Mouse (Mus musculus) C3H10T1/2 (cell line): Measurements from ENCODE around the gene Rnf8. TPM values are rescaled to one million over a fixed set of nuclear protein-coding genes. Genes with fewer than 3 reads are reported as not detected.

Experiments used
- polyA plus RNA-seq, 2 experiments: library from polyadenylated mRNA; unstranded; fragments of >200 nt; fragmentation: generic; extraction: Trizol; gene quantifications; one replicate each; pipeline ENCODE4 v1.2.1; 2012; ENCODE audit warnings: missing spikeins in 2 of 2

Gene Rnf8
- 10 to 100 TPM; 11.1 to 28.3 TPM for polyA plus RNA-seq

DNA sequence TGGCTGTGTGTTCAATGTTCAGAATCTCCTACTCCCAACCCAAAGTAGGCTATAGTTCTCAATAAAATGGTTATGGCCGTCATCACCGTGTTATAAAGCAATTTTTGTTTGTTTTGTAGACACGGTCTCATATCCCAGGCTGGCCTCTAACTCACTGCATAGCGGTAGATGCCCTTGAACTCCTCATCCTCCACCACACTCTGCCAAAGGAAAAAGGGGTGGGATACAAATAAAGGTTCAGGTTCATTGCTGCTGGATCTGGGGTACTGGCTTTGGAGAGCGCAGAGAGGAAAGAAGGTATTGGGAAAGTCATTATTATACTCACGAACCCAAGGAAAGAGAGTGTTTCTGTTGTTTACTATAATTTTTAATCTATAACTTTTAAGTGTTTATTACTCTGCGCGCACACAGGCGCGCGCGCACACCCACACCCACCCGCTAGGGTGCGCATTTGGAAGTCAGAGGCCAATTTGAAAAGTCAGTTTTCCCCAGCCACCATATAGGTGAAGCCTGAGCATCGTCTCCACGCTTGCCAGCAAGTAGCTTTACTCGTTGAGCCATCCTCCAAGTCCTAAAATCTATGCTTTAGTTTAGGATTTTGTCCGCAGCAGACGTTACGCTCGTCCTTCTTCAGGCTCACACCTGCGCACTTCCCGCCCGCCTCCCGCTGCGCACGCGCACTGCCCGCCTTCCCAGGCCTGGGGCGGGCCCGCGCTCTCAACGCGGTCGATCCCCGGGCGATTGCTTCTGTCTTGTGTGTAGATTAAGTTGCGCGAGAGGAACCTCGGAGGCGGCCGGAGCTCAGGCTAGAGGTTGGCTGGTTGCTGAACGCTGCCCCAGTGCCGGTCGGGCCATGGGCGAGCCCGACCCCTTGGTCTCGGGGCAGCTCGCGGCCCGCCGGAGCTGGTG lies at the start of gene Rnf8, which contains the start of gene Gm28043:
Rnf8 (plus strand) TSS at position 676 of the 909 bp plus-strand sequence.
Gm28043 (plus strand) TSS at position 762 of the 909 bp plus-strand sequence.

DNA sequence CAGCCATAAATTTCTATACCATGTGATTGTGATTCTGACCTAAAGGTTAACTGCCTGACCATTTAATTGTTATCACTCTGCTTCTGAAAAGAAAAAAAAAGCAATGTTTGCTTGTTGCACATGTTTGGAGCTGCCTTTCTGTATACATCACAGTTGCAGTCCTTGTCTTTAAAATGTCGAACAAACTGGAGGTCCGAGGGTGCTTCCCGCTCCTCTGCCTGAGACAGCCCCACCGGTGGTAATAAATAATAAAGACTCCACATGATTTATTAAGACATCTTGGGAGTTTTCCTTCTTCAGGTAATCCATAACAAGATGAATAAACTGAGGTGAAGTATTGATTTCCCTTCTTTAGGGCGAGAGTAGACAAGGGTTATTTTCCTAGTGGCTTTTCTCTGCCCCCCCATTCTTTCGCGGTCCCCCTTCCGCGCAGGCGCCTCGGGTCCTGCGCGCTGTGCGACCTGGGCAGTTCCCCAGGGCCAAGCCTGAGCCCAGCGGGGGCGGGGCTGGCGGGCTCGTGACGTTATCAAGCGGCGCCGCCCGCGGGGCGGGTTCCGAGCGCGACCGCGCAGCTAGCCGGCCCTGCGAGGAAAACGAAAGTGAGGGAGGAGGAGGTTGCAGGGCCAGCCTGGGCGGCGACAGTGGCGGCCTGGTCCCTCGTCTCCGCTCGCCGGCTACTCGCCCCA lies 45.6 kb downstream of the Rnf8 start, which contains the start of gene Cmtr1:
Cmtr1 (plus strand) TSS at position 520 of the 686 bp plus-strand sequence.

Other genes with a start within 250 kb of the Rnf8 start
- 1 to 10 TPM; 2.5 to 4.2 TPM for gene Pim1, start 124.0 kb upstream of the Rnf8 start, polyA plus RNA-seq
- not detected for gene Gm17657, start 65.2 kb upstream of the Rnf8 start, polyA plus RNA-seq
- gene Tbc1d22b, start 65.0 kb upstream of the Rnf8 start, polyA plus RNA-seq: 10 to 100 TPM in 1 of 2 experiments, 1 to 10 TPM in 1; 5.3 to 12.6 TPM
- gene Tmem217, start 62.4 kb upstream of the Rnf8 start, polyA plus RNA-seq: under 1 TPM in 1 of 2 experiments, not detected in 1; 0.05 TPM
- gene Gm28043, start 86 bp downstream of the Rnf8 start, polyA plus RNA-seq: 1 to 10 TPM in 1 of 2 experiments, under 1 TPM in 1; 0.09 to 1.2 TPM
- 10 to 100 TPM; 33.5 to 53.6 TPM for gene Cmtr1, start 45.8 kb downstream of the Rnf8 start, polyA plus RNA-seq
- gene Ccdc167, start 102.3 kb downstream of the Rnf8 start, polyA plus RNA-seq: 10 to 100 TPM; 16.8 to 18.9 TPM